Mouse (Mus musculus) E14TG2a.4 (cell line): Measurements from ENCODE around the gene Evc2.

Source experiments
- H3K27me3 ChIP-seq: 2 replicates; pipeline ENCODE4 v1.6.1; 2014; ENCODE audit warnings: low read length, control low read depth; ENCODE audit not compliant: insufficient read depth
- H3K36me3 ChIP-seq: 2 replicates; pipeline ENCODE4 v1.6.1; 2014; ENCODE audit warnings: low read length, control low read depth; ENCODE audit not compliant: insufficient read depth
- H3K4me1 ChIP-seq: replicated peaks from 2 replicates; pipeline ENCODE4 v1.6.1; 2014; ENCODE audit warnings: low read depth, low read length, control low read depth
- H3K4me3 ChIP-seq: replicated peaks from 2 replicates; pipeline ENCODE4 v1.5.1; 2014; ENCODE audit warnings: mild to moderate bottlenecking, low read length
- H3K9me3 ChIP-seq: 2 replicates; pipeline ENCODE4 v1.6.1; 2014; ENCODE audit warnings: low read length, control low read depth
- CTCF ChIP-seq: conservative IDR thresholded peaks from 2 replicates; pipeline ENCODE4 v1.5.1; 2014; ENCODE audit warnings: low read length
- NANOG ChIP-seq: IDR thresholded peaks from 2 replicates; pipeline ENCODE4 v1.6.1; 2014; ENCODE audit warnings: borderline replicate concordance, low read length, mixed read lengths
- POU5F1 ChIP-seq: IDR thresholded peaks from 2 replicates; pipeline ENCODE4 v1.6.1; 2014; ENCODE audit warnings: low read length, borderline replicate concordance

Evc2 gene

GRCm38 (mm10) chr5:37338288-37338687, at the start of gene Evc2:
Gene Evc2, plus strand, starts transcription at chr5:37338499.
- Histone ChIP-seq H3K4me3 (peak within 1 kb of the TSS; percentile 85), H3K9me3 (no peaks in the 10 kb centered on the region), H3K27me3 (peaks cover 34% of the 10 kb centered on the region), H3K36me3 (peaks cover 32% of the 10 kb centered on the region), H3K4me1 (peaks cover 47% of the 10 kb centered on the region)
- TF ChIP-seq POU5F1: no peak

GRCm38 (mm10) chr5:37289236-37289635, 49.1 kb upstream of the Evc2 start:
- no peak overlapping the region for H3K4me3 ChIP-seq
- H3K4me1 ChIP-seq: peaks cover 15% of the 10 kb centered on the region
- TF ChIP-seq CTCF (peak; percentile 82), POU5F1 (no peak)
- peaks cover 81% of the 10 kb centered on the region for H3K36me3 ChIP-seq
- H3K9me3 ChIP-seq: no peaks in the 10 kb centered on the region
- no peaks in the 10 kb centered on the region for H3K27me3 ChIP-seq

- H3K36me3 ChIP-seq: peaks cover 66% of the 10 kb centered on the region
- TF ChIP-seq NANOG: no peak
- TF ChIP-seq CTCF: peak; percentile 89
- no peak for TF ChIP-seq POU5F1
These were observed 47.3 kb upstream of the Evc2 start for GRCm38 (mm10) chr5:37290983-37291382.

GRCm38 (mm10) chr5:37296717-37297116, 41.6 kb upstream of the Evc2 start:
- Histone ChIP-seq H3K27me3 (no peaks in the 10 kb centered on the region), H3K36me3 (peaks cover 37% of the 10 kb centered on the region), H3K4me3 (no peak overlapping the region), H3K4me1 (no peaks in the 10 kb centered on the region), H3K9me3 (peaks cover 10% of the 10 kb centered on the region; the same call in 1 of the 2 replicates)
- no peak for TF ChIP-seq NANOG
- no peak for TF ChIP-seq POU5F1
- no peak for TF ChIP-seq CTCF

More at GRCm38 (mm10) chr5:37290983-37291382, 47.3 kb upstream of the Evc2 start:
- peaks cover 15% of the 10 kb centered on the region for H3K4me1 ChIP-seq
- H3K9me3 ChIP-seq: peaks cover 4% of the 10 kb centered on the region; the same call in 1 of the 2 replicates
- H3K27me3 ChIP-seq: no peaks in the 10 kb centered on the region
- H3K4me3 ChIP-seq: no peak overlapping the region

- no peaks in the 10 kb centered on the region for H3K27me3 ChIP-seq
- no peaks in the 10 kb centered on the region for H3K4me1 ChIP-seq
- peaks cover 39% of the 10 kb centered on the region for H3K36me3 ChIP-seq
- H3K4me3 ChIP-seq: no peak overlapping the region
- TF ChIP-seq NANOG (no peak), POU5F1 (no peak), CTCF (peak; percentile 80)
- H3K9me3 ChIP-seq: peaks cover 10% of the 10 kb centered on the region; the same call in 1 of the 2 replicates
These were observed 39.9 kb upstream of the Evc2 start for GRCm38 (mm10) chr5:37298370-37298769.

- H3K36me3 ChIP-seq: peaks cover 84% of the 10 kb centered on the region
- no peaks in the 10 kb centered on the region for H3K27me3 ChIP-seq
- TF ChIP-seq NANOG: no peak
- 0 out of 2 replicates have a peak, but pooled peaks cover 3% of the 10 kb centered on the region for H3K4me1 ChIP-seq
- H3K9me3 ChIP-seq: no peaks in the 10 kb centered on the region
- no peak overlapping the region for H3K4me3 ChIP-seq
These were observed 28.3 kb upstream of the Evc2 start for GRCm38 (mm10) chr5:37310026-37310425.

- Histone ChIP-seq H3K4me3 (no peak overlapping the region), H3K4me1 (0 out of 2 replicates have a peak, but pooled peaks cover 3% of the 10 kb centered on the region), H3K9me3 (peaks cover 4% of the 10 kb centered on the region; the same call in 1 of the 2 replicates), H3K36me3 (peaks cover 87% of the 10 kb centered on the region), H3K27me3 (no peaks in the 10 kb centered on the region)
- TF ChIP-seq NANOG (no peak), POU5F1 (no peak), CTCF (no peak)
These were observed 25.1 kb upstream of the Evc2 start for GRCm38 (mm10) chr5:37312980-37313722.

- peaks cover 97% of the 10 kb centered on the region for H3K36me3 ChIP-seq
- H3K27me3 ChIP-seq: no peaks in the 10 kb centered on the region
- no peaks in the 10 kb centered on the region for H3K4me1 ChIP-seq
- no peak overlapping the region for H3K4me3 ChIP-seq
- peaks cover 4% of the 10 kb centered on the region; the same call in 1 of the 2 replicates for H3K9me3 ChIP-seq
- TF ChIP-seq NANOG (no peak), CTCF (no peak)
These were observed 19.6 kb upstream of the Evc2 start for GRCm38 (mm10) chr5:37318715-37319114.

- peaks cover 4% of the 10 kb centered on the region; the same call in 1 of the 2 replicates for H3K9me3 ChIP-seq
These were observed 18.1 kb upstream of the Evc2 start for GRCm38 (mm10) chr5:37320174-37320573.

More at GRCm38 (mm10) chr5:37320174-37320573, 18.1 kb upstream of the Evc2 start:
- no peaks in the 10 kb centered on the region for H3K4me1 ChIP-seq
- H3K27me3 ChIP-seq: no peaks in the 10 kb centered on the region
- H3K36me3 ChIP-seq: peaks cover 97% of the 10 kb centered on the region
- no peak overlapping the region for H3K4me3 ChIP-seq
- TF ChIP-seq CTCF (no peak), POU5F1 (no peak), NANOG (no peak)
